Mouse (Mus musculus) cortical plate, adult 2 months (tissue): ENCODE measurements around the gene Cacna1c.

Source experiments
- CTCF ChIP-seq: fragments of 200-500 bp; IDR thresholded peaks from 2 replicates; pipeline ENCODE4 v1.5.1; 2011; ENCODE audit warnings: mild to moderate bottlenecking, control low read depth, low read length; ENCODE audit not compliant: insufficient read depth; ENCODE audit errors: extremely low read depth
- POLR2A ChIP-seq: fragments of 200-500 bp; IDR thresholded peaks from 2 replicates; pipeline ENCODE4 v1.6.1; 2011; ENCODE audit warnings: mild to moderate bottlenecking, low read length, control low read depth; ENCODE audit not compliant: insufficient read depth; ENCODE audit errors: extremely low read depth

GRCm38 (mm10) chr6:119186658-119187057 lies 9.6 kb downstream of the Cacna1c start:
- TF ChIP-seq CTCF, result peak; percentile 38
- no peak for TF ChIP-seq POLR2A
